Mouse (Mus musculus) MEL (cell line): ENCODE results near the gene Pcdh9. TPM values are rescaled to one million over a fixed set of nuclear protein-coding genes. Genes with fewer than 3 reads are reported as not detected.

Source experiments
- DNase-seq: peaks from one replicate; pipeline ENCODE4 v3.0.0; 2011; ENCODE audit warnings: low read depth, low spot score
- H3K27ac ChIP-seq: 2 replicates; pipeline ENCODE4 v1.5.1; 2012; ENCODE audit warnings: low read depth, mild to moderate bottlenecking, control low read depth, low read length, moderate library complexity; ENCODE audit not compliant: control insufficient read depth
- H3K27me3 ChIP-seq, 2 experiments: fragments of 150-350 bp in 1 of 2; sonication (generic) in 1 of 2; 2 replicates each; pipeline ENCODE4 v1.6.1; 2012; ENCODE audit warnings: low read length in 2 of 2, mild to moderate bottlenecking in 2 of 2, improper control_type of control experiment in 1 of 2, moderate library complexity in 1 of 2; ENCODE audit not compliant: insufficient read depth in 2 of 2, control insufficient read depth in 1 of 2
- H3K36me3 ChIP-seq, 2 experiments: 2 replicates each; pipeline ENCODE4 v1.6.1; 2012 to 2014; ENCODE audit warnings: low read length in 2 of 2, improper control_type of control experiment in 1 of 2, inconsistent platforms in 1 of 2, mild to moderate bottlenecking in 1 of 2; ENCODE audit not compliant: insufficient read depth in 2 of 2, control insufficient read depth in 1 of 2
- H3K4me1 ChIP-seq, 2 experiments: fragments of 150-350 bp in 1 of 2; sonication (generic) in 1 of 2; 2 replicates each; pipeline ENCODE4 v1.6.1; 2012; ENCODE audit warnings: low read length in 2 of 2, improper control_type of control experiment in 1 of 2, mild to moderate bottlenecking in 1 of 2; ENCODE audit not compliant: insufficient read depth in 2 of 2, control insufficient read depth in 1 of 2
- H3K4me3 ChIP-seq, 2 experiments: fragments of 150-350 bp in 1 of 2; sonication (generic) in 1 of 2; 2 replicates each; pipeline ENCODE4 v1.5.1; 2012; ENCODE audit warnings: low read depth in 2 of 2, low read length in 2 of 2, mild to moderate bottlenecking in 2 of 2, moderate library complexity in 2 of 2, control low read depth in 1 of 2, improper control_type of control experiment in 1 of 2; ENCODE audit not compliant: control insufficient read depth in 1 of 2, insufficient read depth in 1 of 2
- H3K79me2 ChIP-seq: 2 replicates; pipeline ENCODE4 v1.6.1; 2012; ENCODE audit warnings: mild to moderate bottlenecking, low read length, moderate library complexity; ENCODE audit not compliant: control insufficient read depth, poor library complexity, insufficient read depth
- H3K9ac ChIP-seq: 2 replicates; pipeline ENCODE4 v1.6.1; 2012; ENCODE audit warnings: low read depth, mild to moderate bottlenecking, control low read depth, low read length, moderate library complexity; ENCODE audit not compliant: control insufficient read depth, poor library complexity, severe bottlenecking
- H3K9me3 ChIP-seq: fragments of 150-350 bp; sonication (generic); replicated peaks from 2 replicates; pipeline ENCODE4 v1.6.1; 2012; ENCODE audit warnings: mild to moderate bottlenecking, low read length, improper control_type of control experiment, moderate library complexity; ENCODE audit not compliant: insufficient read depth
- CHD1 ChIP-seq: IDR thresholded peaks from 2 replicates; pipeline ENCODE4 v1.6.1; 2012; ENCODE audit warnings: low read depth, mild to moderate bottlenecking, inconsistent platforms, low read length, improper control_type of control experiment
- CHD2 ChIP-seq: IDR thresholded peaks from 2 replicates; pipeline ENCODE4 v1.6.1; 2011; ENCODE audit warnings: low read length, improper control_type of control experiment
- E2F4 ChIP-seq: IDR thresholded peaks from 2 replicates; pipeline ENCODE4 v1.6.1; 2011; ENCODE audit warnings: low read depth, low read length, improper control_type of control experiment, borderline replicate concordance
- ELF1 ChIP-seq: IDR thresholded peaks from 2 replicates; pipeline ENCODE4 v1.6.1; 2014; ENCODE audit warnings: low read depth, mild to moderate bottlenecking, inconsistent platforms, low read length, improper control_type of control experiment, moderate library complexity
- EP300 ChIP-seq, 2 experiments: IDR thresholded peaks; 2 replicates each; pipeline ENCODE4 v1.6.1; 2011; ENCODE audit warnings: improper control_type of control experiment in 2 of 2, low read length in 2 of 2, low read depth in 1 of 2, mild to moderate bottlenecking in 1 of 2
- ETS1 ChIP-seq: IDR thresholded peaks from 2 replicates; pipeline ENCODE4 v1.6.1; 2012; ENCODE audit warnings: low read depth, mild to moderate bottlenecking, inconsistent platforms, low read length, improper control_type of control experiment, moderate library complexity
- GABPA ChIP-seq: IDR thresholded peaks from 2 replicates; pipeline ENCODE4 v1.6.1; 2012; ENCODE audit warnings: low read depth, mild to moderate bottlenecking, inconsistent platforms, low read length, improper control_type of control experiment, moderate library complexity
- GATA1 ChIP-seq: IDR thresholded peaks from 2 replicates; pipeline ENCODE4 v1.6.1; 2011; ENCODE audit warnings: low read depth, low read length, improper control_type of control experiment
- HCFC1 ChIP-seq: IDR thresholded peaks from 2 replicates; pipeline ENCODE4 v1.6.1; 2012; ENCODE audit warnings: low read depth, mild to moderate bottlenecking, inconsistent platforms, low read length, improper control_type of control experiment, moderate library complexity
- JUND ChIP-seq: IDR thresholded peaks from 2 replicates; pipeline ENCODE4 v1.6.1; 2011; ENCODE audit warnings: low read depth, mild to moderate bottlenecking, improper control_type of control experiment, low read length
- KAT2A ChIP-seq: conservative IDR thresholded peaks from 2 replicates; pipeline ENCODE4 v1.6.1; 2012; ENCODE audit warnings: low read depth, low read length, improper control_type of control experiment, inconsistent platforms
- MEF2A ChIP-seq: IDR thresholded peaks from 2 replicates; pipeline ENCODE4 v1.6.1; 2014; ENCODE audit warnings: low read depth, mild to moderate bottlenecking, inconsistent platforms, low read length, improper control_type of control experiment; ENCODE audit not compliant: poor library complexity, insufficient replicate concordance, severe bottlenecking; ENCODE audit errors: extremely low read depth
- MXI1 ChIP-seq: IDR thresholded peaks from 2 replicates; pipeline ENCODE4 v1.6.1; 2011; ENCODE audit warnings: mild to moderate bottlenecking, low read depth, low read length, improper control_type of control experiment
- NELFE ChIP-seq: IDR thresholded peaks from 2 replicates; pipeline ENCODE4 v1.6.1; 2011; ENCODE audit warnings: low read depth, low read length, improper control_type of control experiment
- NRF1 ChIP-seq: IDR thresholded peaks from 2 replicates; pipeline ENCODE4 v1.6.1; 2014; ENCODE audit warnings: low read depth, mild to moderate bottlenecking, inconsistent platforms, low read length, improper control_type of control experiment, moderate library complexity; ENCODE audit not compliant: poor library complexity, insufficient read depth, severe bottlenecking
- POLR2A ChIP-seq, 2 experiments: IDR thresholded peaks; 2 replicates each; pipeline ENCODE4 v1.6.1; 2011 to 2012; ENCODE audit warnings: low read length in 2 of 2, mild to moderate bottlenecking in 2 of 2, control low read depth in 1 of 2, improper control_type of control experiment in 1 of 2, low read depth in 1 of 2, moderate library complexity in 1 of 2; ENCODE audit not compliant: control insufficient read depth in 1 of 2, insufficient read depth in 1 of 2, poor library complexity in 1 of 2
- POLR2AphosphoS5 ChIP-seq: IDR thresholded peaks from 2 replicates; pipeline ENCODE4 v1.6.1; 2012; ENCODE audit warnings: low read depth, borderline replicate concordance, mild to moderate bottlenecking, inconsistent platforms, low read length, moderate library complexity, mixed read lengths
- RAD21 ChIP-seq: IDR thresholded peaks from 2 replicates; pipeline ENCODE4 v1.6.1; 2011; ENCODE audit warnings: mild to moderate bottlenecking, low read depth, low read length, improper control_type of control experiment
- RCOR1 ChIP-seq: IDR thresholded peaks from 2 replicates; pipeline ENCODE4 v1.6.1; 2012; ENCODE audit warnings: low read depth, mild to moderate bottlenecking, inconsistent platforms, low read length, improper control_type of control experiment
- SIN3A ChIP-seq: IDR thresholded peaks from 2 replicates; pipeline ENCODE4 v1.6.1; 2012; ENCODE audit warnings: low read length, improper control_type of control experiment, inconsistent platforms
- SMC3 ChIP-seq: IDR thresholded peaks from 2 replicates; pipeline ENCODE4 v1.6.1; 2011; ENCODE audit warnings: low read depth, low read length, improper control_type of control experiment
- TAL1 ChIP-seq: IDR thresholded peaks from 2 replicates; pipeline ENCODE4 v1.6.1; 2012; ENCODE audit warnings: mild to moderate bottlenecking, inconsistent platforms, low read length, moderate library complexity, mixed read lengths
- TCF12 ChIP-seq: IDR thresholded peaks from 2 replicates; pipeline ENCODE4 v1.6.1; 2014; ENCODE audit warnings: low read depth, mild to moderate bottlenecking, inconsistent platforms, low read length, improper control_type of control experiment, moderate library complexity
- UBTF ChIP-seq: IDR thresholded peaks from 2 replicates; pipeline ENCODE4 v1.6.1; 2012; ENCODE audit warnings: low read depth, mild to moderate bottlenecking, inconsistent platforms, low read length, improper control_type of control experiment, moderate library complexity, borderline replicate concordance; ENCODE audit not compliant: insufficient read depth
- USF1 ChIP-seq: IDR thresholded peaks from 2 replicates; pipeline ENCODE4 v1.6.1; 2014; ENCODE audit warnings: low read depth, mild to moderate bottlenecking, inconsistent platforms, low read length, improper control_type of control experiment, moderate library complexity
- ZC3H11A ChIP-seq: IDR thresholded peaks from 2 replicates; pipeline ENCODE4 v1.6.1; 2012; ENCODE audit warnings: low read depth, mild to moderate bottlenecking, inconsistent platforms, low read length, improper control_type of control experiment
- ZNF384 ChIP-seq: IDR thresholded peaks from 2 replicates; pipeline ENCODE4 v1.6.1; 2012; ENCODE audit warnings: low read depth, mild to moderate bottlenecking, inconsistent platforms, low read length, improper control_type of control experiment
- polyA plus RNA-seq, 2 experiments: library from polyadenylated mRNA; stranded (reverse) in 1 of 2; unstranded in 1 of 2; fragments of >175 nt in 1 of 2; fragments of >200 nt in 1 of 2; gene quantifications; 2 replicates each; pipeline versions ENCODE4 v1.2.1 to v1.2.4; 2012; ENCODE audit warnings: low replicate concordance in 2 of 2, low read depth in 1 of 2; ENCODE audit not compliant: insufficient read length in 2 of 2, insufficient read depth in 1 of 2, missing spikeins in 1 of 2
- total RNA-seq: library from RNA; depleted of rRNA; stranded (reverse); fragments of 300-350 nt; gene quantifications from 2 replicates; pipeline ENCODE4 v1.2.3, GENCODE M21; 2012

The Pcdh9 gene
- total and polyA plus RNA-seq, 3 experiments, result not detected

- Histone ChIP-seq H3K27me3 (no peaks in the 10 kb centered on the region), H3K4me3 (no peak overlapping the region)
Observed at GRCm38 (mm10) chr14:93887066-93887465, 3.4 kb downstream of the Pcdh9 start.

GRCm38 (mm10) chr14:93885551-93886084 is 4.9 kb downstream of the Pcdh9 start:
- Histone ChIP-seq H3K4me1 (no peaks in the 10 kb centered on the region), H3K27me3 (no peaks in the 10 kb centered on the region), H3K9me3 (no peaks in the 10 kb centered on the region), H3K9ac (no peak overlapping the region), H3K4me3 (no peak overlapping the region), H3K27ac (no peak overlapping the region), H3K79me2 (no peaks in the 10 kb centered on the region), H3K36me3 (no peaks in the 10 kb centered on the region; a peak in 1 of 4 replicates)
- DNase-seq, result no peak
- TF ChIP-seq NELFE (no peak), RCOR1 (no peak), SMC3 (no peak), HCFC1 (no peak), GABPA (no peak), USF1 (no peak), ETS1 (no peak), ZNF384 (no peak), RAD21 (no peak), POLR2A (IDR thresholded peaks at IDR 0.05; ENCODE audit: control insufficient read depth in 1 of 2, insufficient read depth in 1 of 2, low read depth in 1 of 2, low read length in 2 of 2, poor library complexity in 1 of 2) (no peak), SIN3A (no peak), ELF1 (no peak), MXI1 (no peak), KAT2A (no peak), CHD1 (no peak)

More at GRCm38 (mm10) chr14:93887066-93887465, 3.4 kb downstream of the Pcdh9 start:
- Histone ChIP-seq H3K9ac (no peak overlapping the region), H3K9me3 (no peaks in the 10 kb centered on the region), H3K79me2 (no peaks in the 10 kb centered on the region), H3K27ac (no peak overlapping the region), H3K4me1 (no peaks in the 10 kb centered on the region), H3K36me3 (no peaks in the 10 kb centered on the region; a peak in 1 of 4 replicates)
- TF ChIP-seq HCFC1 (no peak), SMC3 (no peak), USF1 (no peak), JUND (no peak), E2F4 (no peak), MEF2A (no peak), POLR2AphosphoS5 (no peak), ZC3H11A (no peak), TAL1 (no peak), GATA1 (no peak), UBTF (no peak), CHD2 (no peak), TCF12 (no peak), POLR2A (IDR thresholded peaks at IDR 0.05; ENCODE audit: control insufficient read depth in 1 of 2, insufficient read depth in 1 of 2, low read depth in 1 of 2, low read length in 2 of 2, poor library complexity in 1 of 2) (no peak), NELFE (no peak), RCOR1 (no peak), EP300 (IDR thresholded peaks at IDR 0.05; ENCODE audit: low read depth in 1 of 2, low read length in 2 of 2) (no peak), NRF1 (no peak), RAD21 (no peak)
- no peak for DNase-seq
